Mouse (Mus musculus) hindbrain, embryonic 14.5 days (tissue): ENCODE data around the gene Trim8. TPM values are rescaled to one million over a fixed set of nuclear protein-coding genes. Genes with fewer than 3 reads are reported as not detected.

ENCODE experiments used
- ATAC-seq: fragments of 200-750 bp; cut with Nextera tagmentation; 2 replicates; pipeline ENCODE4 v1.8.0; 2017; ENCODE audit warnings: moderate number of reproducible peaks, mild to moderate bottlenecking, moderate TSS enrichment, moderate library complexity; ENCODE audit not compliant: low FRiP score
- DNase-seq: peaks from one replicate; pipeline ENCODE4 v3.0.0-alpha.2; 2015; ENCODE audit warnings: low spot score
- H3K27ac ChIP-seq: fragments of 300-500 bp; sonication (generic); 2 replicates; pipeline ENCODE4 v1.5.1; 2014; ENCODE audit warnings: mild to moderate bottlenecking, moderate library complexity
- H3K27me3 ChIP-seq: fragments of 300-500 bp; sonication (generic); 2 replicates; pipeline ENCODE4 v1.6.1; 2014; ENCODE audit warnings: mild to moderate bottlenecking, low read length, mixed read lengths; ENCODE audit not compliant: control insufficient read depth, insufficient read depth
- H3K36me3 ChIP-seq: fragments of 300-500 bp; sonication (generic); replicated peaks from 2 replicates; pipeline ENCODE4 v1.6.1; 2014; ENCODE audit not compliant: control insufficient read depth, insufficient read depth
- H3K4me1 ChIP-seq: fragments of 300-500 bp; sonication (generic); replicated peaks from 2 replicates; pipeline ENCODE4 v1.6.1; 2014; ENCODE audit warnings: antibody characterized with exemption, low read length, mixed read lengths; ENCODE audit not compliant: control insufficient read depth, insufficient read depth
- H3K4me2 ChIP-seq: fragments of 300-500 bp; sonication (generic); replicated peaks from 2 replicates; pipeline ENCODE4 v1.6.1; 2014; ENCODE audit warnings: mild to moderate bottlenecking, moderate library complexity
- H3K4me3 ChIP-seq: fragments of 300-500 bp; sonication (generic); replicated peaks from 2 replicates; pipeline ENCODE4 v1.5.1; 2014; ENCODE audit warnings: mild to moderate bottlenecking, low read length
- H3K9ac ChIP-seq: fragments of 300-500 bp; sonication (generic); 2 replicates; pipeline ENCODE4 v1.6.1; 2014
- H3K9me3 ChIP-seq: fragments of 300-500 bp; sonication (generic); 2 replicates; pipeline ENCODE4 v1.6.1; 2016; ENCODE audit warnings: low read length; ENCODE audit not compliant: control insufficient read depth
- WGBS: fragments of 180-500 bp; shearing (Covaris S2); extraction: QIAGEN DNeasy Blood & Tissue Kit; methylation state at CpG from one replicate; pipeline ENCODE4 v1.1.7; 2014; 5-methylcytosine and 5-hydroxymethylcytosine counted together
- polyA plus RNA-seq: library from polyadenylated mRNA; unstranded; fragments of >200 nt; fragmentation: Nextera tagmentation; extraction: Ambion mirVana; gene quantifications from 2 replicates; pipeline ENCODE4 v1.2.1, GENCODE M21; 2014

Trim8 gene
- polyA plus RNA-seq, 1 experiment from 2014 or later = 37.5 TPM

GRCm38 (mm10) chr19:46564043-46564462 is 62.6 kb downstream of the Trim8 start:
- Histone ChIP-seq H3K4me2 (no peak overlapping the region), H3K27me3 (no peaks in the 10 kb centered on the region), H3K27ac (no peak overlapping the region), H3K4me3 (no peak overlapping the region), H3K9ac (no peak overlapping the region), H3K4me1 (no peaks in the 10 kb centered on the region), H3K36me3 (0 out of 2 replicates have a peak, but pooled peaks cover 6% of the 10 kb centered on the region), H3K9me3 (no peaks in the 10 kb centered on the region)
- ATAC-seq (no peak), DNase-seq (no peak)
- 69% methylated on average over 14 of the region's 14 CpGs for WGBS

Other genes starting within 250 kb of the Trim8 start
- gene Nfkb2, start 197.4 kb upstream of the Trim8 start, polyA plus RNA-seq = 1.9 and 2.8 TPM in 2 replicates
- 131 and 152 TPM in 2 replicates for gene Psd, start 174.5 kb upstream of the Trim8 start, polyA plus RNA-seq
- 45.5 and 49.1 TPM in 2 replicates for gene Fbxl15, start 173.5 kb upstream of the Trim8 start, polyA plus RNA-seq
- 318 and 321 TPM in 2 replicates for gene Cuedc2, start 163.0 kb upstream of the Trim8 start, polyA plus RNA-seq
- gene Mfsd13a, start 160.6 kb upstream of the Trim8 start, polyA plus RNA-seq = 9.9 and 10.0 TPM in 2 replicates
- 2.5 and 2.8 TPM in 2 replicates for gene 2310034G01Rik, start 151.4 kb upstream of the Trim8 start, polyA plus RNA-seq
- 327 and 382 TPM in 2 replicates for gene Actr1a, start 106.0 kb upstream of the Trim8 start, polyA plus RNA-seq
- 23.0 and 24.1 TPM in 2 replicates for gene Sufu, start 104.8 kb upstream of the Trim8 start, polyA plus RNA-seq
- gene Arl3, start 71.5 kb downstream of the Trim8 start, polyA plus RNA-seq = 130 and 141 TPM in 2 replicates
- gene Sfxn2, start 71.7 kb downstream of the Trim8 start, polyA plus RNA-seq = 7.2 and 8.4 TPM in 2 replicates
- 29.9 and 31.7 TPM in 2 replicates for gene Wbp1l, start 97.4 kb downstream of the Trim8 start, polyA plus RNA-seq
- gene Cyp17a1, start 171.5 kb downstream of the Trim8 start, polyA plus RNA-seq = not detected in 2 replicates
- gene Borcs7, start 188.2 kb downstream of the Trim8 start, polyA plus RNA-seq = 21.2 and 26.6 TPM in 2 replicates
- 38.6 and 40.1 TPM in 2 replicates for gene As3mt, start 205.8 kb downstream of the Trim8 start, polyA plus RNA-seq